Mouse (Mus musculus) v-Abl transformed pro-B cells (cell line): Measurements from ENCODE around the gene Usp15.

ENCODE experiments used
- in situ Hi-C, 2 experiments: fragments of 400-800 bp; cut with MboI; formaldehyde crosslinking; loops; one replicate each; pipeline ENCODE4 v1.15.1; 2025; ENCODE audit not compliant: unreplicated experiment in 2 of 2

Gene Usp15

GRCm38 (mm10) chr10:123116861-123117260, 79.9 kb downstream of the Usp15 start:
- in situ Hi-C loops, result loop anchor here in 1 of 2 experiments (25.0 kb wide), 1 partner anchor 105 kb away; no protein-coding TSS in a partner anchor

DNA sequence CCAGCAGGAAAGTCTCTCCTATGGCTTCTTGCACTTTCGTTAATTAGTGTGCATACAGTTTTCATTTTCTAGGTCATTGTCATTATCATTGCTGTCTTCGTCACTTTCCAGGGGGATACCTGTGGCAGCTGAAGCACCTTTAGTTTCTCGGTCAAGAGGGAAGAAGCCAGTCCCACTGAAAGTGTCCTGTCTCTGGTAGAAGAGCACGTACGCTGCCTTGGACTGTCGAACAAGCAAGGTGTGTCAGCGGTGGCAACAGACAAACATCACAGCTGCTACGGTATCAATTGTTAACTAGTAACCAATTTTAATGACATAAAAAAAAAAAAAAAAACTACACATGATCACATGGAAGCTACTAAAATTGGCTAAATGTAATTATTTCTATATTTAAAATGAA, 83.3 kb downstream of the Usp15 start:
- in situ Hi-C loops, result loop anchor here in 1 of 2 experiments (25.0 kb wide), 1 partner anchor 101 kb away; no protein-coding TSS in a partner anchor

DNA sequence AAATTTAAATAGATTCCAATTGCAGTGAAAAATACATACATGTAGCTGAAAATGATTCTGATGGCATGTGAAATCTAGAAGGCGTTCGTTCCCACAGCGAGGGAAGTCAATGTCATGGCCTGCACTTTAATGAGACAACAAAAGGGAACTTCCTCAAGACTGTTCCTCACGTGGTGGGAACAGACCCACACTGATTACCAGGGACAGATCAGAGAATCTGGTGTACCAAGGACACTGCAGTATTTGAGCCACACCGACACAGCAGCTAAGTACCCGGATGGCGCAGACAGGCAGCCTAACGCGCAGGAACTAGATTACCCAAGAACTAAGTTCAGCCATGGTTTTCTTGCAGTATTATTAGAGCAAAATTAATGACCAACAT, 84.0 kb downstream of the Usp15 start:
- in situ Hi-C loops, result loop anchor here in 1 of 2 experiments (25.0 kb wide), 1 partner anchor 100 kb away; no protein-coding TSS in a partner anchor

- in situ Hi-C loops, result loop anchor here in 1 of 2 experiments (25.0 kb wide), 1 partner anchor 100 kb away; no protein-coding TSS in a partner anchor
These were observed 84.6 kb downstream of the Usp15 start for GRCm38 (mm10) chr10:123112056-123112786.

DNA sequence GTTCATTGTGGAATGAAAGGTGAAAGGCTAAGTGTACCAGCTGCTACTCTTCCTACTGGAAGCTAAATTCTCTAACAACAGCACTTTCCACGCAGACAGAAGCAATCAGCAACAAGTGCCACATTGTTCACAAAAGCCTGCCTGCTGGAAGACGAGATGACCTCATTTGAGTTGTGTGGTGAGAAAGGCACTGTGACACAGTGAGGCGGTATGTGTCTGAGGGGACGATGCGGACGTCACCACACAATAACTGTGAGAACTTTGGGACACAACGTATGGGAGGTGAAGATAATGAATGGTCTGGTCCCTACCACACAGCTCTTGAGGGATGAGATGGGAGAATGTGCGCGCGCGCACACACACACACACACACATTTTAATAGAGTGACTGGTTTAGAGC, 86.2 kb downstream of the Usp15 start:
- in situ Hi-C loops, result loop anchor here in 1 of 2 experiments (25.0 kb wide), 1 partner anchor 98 kb away; no protein-coding TSS in a partner anchor

GRCm38 (mm10) chr10:123108527-123108926, 88.3 kb downstream of the Usp15 start:
- in situ Hi-C loops, result loop anchor here in 1 of 2 experiments (25.0 kb wide), 1 partner anchor 96 kb away; no protein-coding TSS in a partner anchor

- in situ Hi-C loops, result loop anchor here in 1 of 2 experiments (25.0 kb wide), 1 partner anchor 96 kb away; no protein-coding TSS in a partner anchor
These were observed 88.7 kb downstream of the Usp15 start for GRCm38 (mm10) chr10:123108121-123108520.

GRCm38 (mm10) chr10:123101303-123101702, 95.5 kb downstream of the Usp15 start:
- in situ Hi-C loops, result loop anchor here in 1 of 2 experiments (25.0 kb wide), 1 partner anchor 89 kb away; no protein-coding TSS in a partner anchor

DNA sequence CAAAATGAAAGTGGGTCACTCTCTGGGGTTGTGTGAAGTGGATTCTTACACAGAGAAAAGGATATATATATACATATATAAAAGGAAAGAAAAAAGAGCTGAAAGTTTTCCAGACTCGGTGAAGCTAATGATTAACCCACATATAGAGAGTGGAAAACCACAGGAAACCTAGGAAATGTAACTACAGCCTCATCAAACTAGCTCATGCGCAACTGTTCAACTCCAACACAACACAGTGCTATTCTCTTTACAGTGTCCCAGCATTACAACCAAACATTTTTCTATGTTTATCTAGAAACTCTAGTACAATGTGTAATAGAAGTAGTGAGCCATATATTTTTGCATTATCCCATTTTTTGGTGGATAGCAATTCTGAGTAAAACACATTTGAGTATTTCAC, 96.2 kb downstream of the Usp15 start:
- in situ Hi-C loops, result loop anchor here in 1 of 2 experiments (25.0 kb wide), 1 partner anchor 88 kb away; no protein-coding TSS in a partner anchor

GRCm38 (mm10) chr10:123094504-123094903, 102.3 kb downstream of the Usp15 start:
- in situ Hi-C loops, result loop anchor here in 1 of 2 experiments (5.0 to 25.0 kb wide), 2 partner anchors 542 to 1007 kb away; partner anchors contain the start of gene Rxylt1

DNA sequence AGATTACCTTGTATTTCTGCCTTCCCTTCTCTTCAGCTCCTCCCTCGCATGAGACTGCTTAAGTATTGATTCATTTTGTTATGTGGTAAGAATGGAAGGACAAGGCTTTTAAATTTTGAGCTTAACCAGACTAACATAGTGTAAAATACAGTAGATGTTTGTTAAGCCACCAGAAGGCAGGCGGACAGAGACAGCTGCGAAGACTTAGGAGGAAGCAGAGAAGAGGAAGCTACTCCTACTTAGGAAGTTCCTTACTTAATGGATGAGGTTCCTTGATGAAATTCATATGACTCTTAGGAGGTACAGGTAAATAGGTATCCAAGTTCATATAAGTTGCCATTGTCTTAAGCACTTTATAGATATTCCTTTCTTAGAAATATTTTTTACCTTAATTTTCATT, 104.2 kb downstream of the Usp15 start:
- in situ Hi-C loops, result loop anchor here in 1 of 2 experiments (5.0 to 25.0 kb wide), 2 partner anchors 540 to 1005 kb away; partner anchors contain the start of gene Rxylt1

- in situ Hi-C loops, result loop anchor here in 1 of 2 experiments (5.0 to 25.0 kb wide), 2 partner anchors 539 to 1004 kb away; partner anchors contain the start of gene Rxylt1
These were observed 105.1 kb downstream of the Usp15 start for GRCm38 (mm10) chr10:123091737-123092136.

DNA sequence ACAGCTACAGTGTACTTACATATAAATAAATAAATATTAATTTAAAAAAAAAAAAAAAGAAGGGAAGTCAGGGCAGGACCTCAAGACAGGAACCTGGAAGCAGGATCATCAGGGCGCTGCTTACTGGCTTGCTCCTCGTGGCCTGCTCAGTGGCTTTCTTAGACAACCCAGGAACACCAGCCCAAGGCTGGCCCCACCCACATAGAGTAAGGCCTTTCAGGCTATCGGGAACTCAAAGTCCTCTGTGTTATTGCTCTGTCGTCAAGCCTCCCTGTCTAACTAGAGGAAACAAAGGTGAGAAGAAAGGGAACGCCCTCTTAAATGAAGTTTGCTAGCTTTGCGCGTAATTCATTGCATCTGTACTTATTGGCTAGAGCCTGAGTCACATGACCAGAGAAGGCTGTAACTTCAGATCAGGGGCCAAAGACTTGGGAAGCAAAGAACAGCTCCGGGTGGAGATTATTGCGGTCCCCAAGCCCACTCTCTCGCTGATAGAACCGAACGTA, 107.3 kb downstream of the Usp15 start:
- in situ Hi-C loops, result loop anchor here in 1 of 2 experiments (5.0 to 25.0 kb wide), 2 partner anchors 52 to 1002 kb away; partner anchors contain the start of gene Rxylt1

DNA sequence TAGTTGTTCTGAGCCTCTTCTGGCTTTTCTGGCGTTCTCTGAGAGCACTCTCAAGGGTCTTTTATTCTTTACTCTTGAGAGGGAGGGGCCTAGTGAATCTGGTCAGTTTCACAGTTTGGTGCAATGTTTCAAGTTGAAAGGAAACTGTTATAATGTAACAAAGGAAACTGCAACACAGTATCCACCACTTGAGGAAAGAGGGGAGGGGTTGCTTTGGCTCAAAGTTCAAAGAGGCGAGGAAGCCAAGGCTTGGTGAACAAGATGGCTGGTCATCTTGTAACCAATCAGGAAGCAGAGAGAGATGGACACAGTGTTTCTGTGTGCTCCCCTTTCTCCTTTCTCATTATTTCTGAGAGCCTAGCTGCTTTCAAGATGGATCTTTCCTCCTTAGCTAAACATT, 109.9 kb downstream of the Usp15 start:
- in situ Hi-C loops, result loop anchor here in 1 of 2 experiments (5.0 to 25.0 kb wide), 2 partner anchors 50 to 1000 kb away; partner anchors contain the start of gene Rxylt1

DNA sequence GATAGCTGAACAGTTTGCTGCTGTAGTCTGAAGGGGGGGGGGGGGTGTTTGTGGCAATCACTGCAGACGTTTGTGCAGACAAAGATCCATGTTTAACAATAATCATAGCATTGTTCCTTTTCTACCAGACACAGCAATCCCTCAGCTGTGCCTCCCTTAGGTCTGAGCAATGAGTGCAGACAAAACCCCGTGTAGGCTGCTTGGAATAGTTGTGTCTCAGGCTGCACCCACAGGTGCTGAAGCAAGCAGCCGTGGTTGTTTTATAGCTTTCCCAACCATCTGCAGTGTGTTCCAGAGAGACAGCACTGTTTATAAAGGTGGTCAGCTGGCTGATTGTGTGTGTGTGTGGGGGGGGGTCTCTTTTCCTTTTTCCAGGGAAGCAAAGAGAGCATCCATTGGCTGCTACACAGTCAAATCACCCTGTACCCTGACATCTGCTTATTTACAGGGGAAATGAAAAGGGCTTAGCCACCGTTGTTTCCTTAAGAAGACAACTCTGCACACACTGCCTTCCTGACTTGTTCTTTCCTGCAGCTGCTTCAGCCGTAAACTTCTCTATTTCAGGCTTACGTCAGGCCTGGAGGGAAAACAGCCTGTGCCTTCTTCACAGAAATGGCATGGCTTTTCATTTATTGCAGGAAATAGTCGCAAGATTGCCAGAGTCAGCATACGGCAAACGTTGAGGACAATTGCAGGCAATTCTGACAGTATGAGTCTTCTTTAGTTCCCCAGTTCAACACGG, 111.7 kb downstream of the Usp15 start:
- in situ Hi-C loops, result loop anchor here in 1 of 2 experiments (5.0 to 25.0 kb wide), 2 partner anchors 48 to 998 kb away; partner anchors contain the start of gene Rxylt1

DNA sequence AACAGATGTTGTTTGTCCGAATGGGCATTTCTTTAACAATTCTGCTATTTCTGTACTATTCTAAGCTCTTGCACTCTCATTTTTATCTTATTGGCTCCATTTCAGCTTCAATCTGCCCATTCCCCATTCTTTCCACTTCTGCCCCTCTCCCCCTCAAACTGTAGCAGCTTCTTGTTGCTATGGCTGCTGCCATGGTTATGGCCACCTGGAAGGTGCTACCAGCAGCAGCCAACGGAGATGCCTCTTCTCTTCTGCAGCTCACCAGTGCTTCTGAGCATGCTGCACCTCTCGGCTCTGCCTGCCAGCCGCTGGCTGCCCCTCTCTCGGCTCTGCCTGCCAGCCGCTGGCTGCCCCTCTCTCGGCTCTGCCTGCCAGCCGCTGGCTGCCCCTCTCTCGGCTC, 112.5 kb downstream of the Usp15 start:
- in situ Hi-C loops, result loop anchor here in 1 of 2 experiments (25.0 kb wide), 1 partner anchor 997 kb away; the partner anchor contains the start of gene Rxylt1

DNA sequence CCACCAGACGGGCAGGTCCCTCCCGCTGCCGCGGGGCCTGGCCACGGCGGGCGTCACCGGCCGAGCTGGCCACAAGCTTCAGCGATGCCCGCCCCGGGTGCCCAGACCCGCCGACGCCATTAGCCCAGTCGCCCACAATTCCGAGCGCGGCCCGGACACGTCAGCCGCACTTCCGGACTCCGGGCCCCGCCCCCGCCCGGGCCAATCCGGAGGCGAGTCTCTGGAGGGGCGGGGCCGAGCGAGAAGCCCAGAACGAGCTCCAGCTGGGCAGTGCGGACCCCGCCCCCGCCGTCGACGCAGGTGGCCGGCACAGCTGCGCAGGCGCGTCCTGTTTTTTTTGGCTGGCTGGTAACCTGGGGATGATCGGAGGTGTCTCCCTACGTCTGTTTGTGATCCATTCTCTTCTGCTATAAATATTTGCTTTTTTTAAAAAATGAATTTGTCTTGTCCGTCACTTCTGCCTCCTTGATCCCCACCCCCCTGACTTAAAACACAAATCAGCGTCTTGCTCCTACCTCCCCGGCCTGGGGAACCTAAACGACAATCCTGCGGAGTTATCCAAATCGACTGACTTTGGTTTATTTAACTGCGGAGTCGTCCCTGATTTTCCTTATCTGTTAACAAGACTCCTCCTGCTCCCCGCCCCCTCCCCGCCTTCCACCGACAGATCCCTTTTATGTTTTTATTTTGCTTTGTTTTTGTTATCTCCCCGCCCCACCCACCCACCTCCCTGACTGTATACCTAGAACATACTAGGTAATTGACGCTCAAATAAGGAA, 120.4 kb downstream of the Usp15 start, which contains the start of gene Mon2:
Gene Mon2, minus strand, starts transcription at position 261 of the 779 bp plus-strand sequence.
- in situ Hi-C loops, result loop anchor here in 1 of 2 experiments (25.0 kb wide), 1 partner anchor 989 kb away; the partner anchor contains the start of gene Rxylt1

DNA sequence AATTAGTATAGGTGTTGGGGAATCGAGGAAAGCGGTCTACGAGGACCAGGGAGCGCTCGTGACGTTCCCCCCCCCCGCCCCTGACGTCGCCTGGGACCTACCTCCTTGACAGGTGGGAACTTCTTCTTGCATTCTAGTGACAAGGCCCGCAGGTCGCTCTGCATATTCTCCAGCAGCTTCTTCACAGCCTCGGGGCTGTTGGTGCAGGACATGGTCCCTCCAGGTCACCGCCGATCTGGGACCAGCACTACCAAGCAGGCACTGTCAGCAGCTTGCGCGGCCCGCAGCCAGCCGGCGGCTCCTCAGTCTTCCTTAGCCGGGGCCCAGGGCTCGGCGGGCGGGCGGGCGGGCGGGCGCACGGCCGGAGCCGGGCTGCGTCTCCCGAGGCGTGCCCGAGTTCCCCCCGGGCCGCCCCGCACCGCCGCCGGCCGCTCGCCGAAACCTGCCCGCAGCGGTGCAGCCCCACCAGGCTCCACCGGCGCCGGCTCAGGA, 121.0 kb downstream of the Usp15 start:
- in situ Hi-C loops, result loop anchor here in 1 of 2 experiments (25.0 kb wide), 1 partner anchor 988 kb away; the partner anchor contains the start of gene Rxylt1

GRCm38 (mm10) chr10:123071997-123072396, 124.8 kb downstream of the Usp15 start:
- in situ Hi-C loops, result no loop called here
